8 mouse cellular contexts compared by ENCODE assay signal in genomic region chr13:104947958-104948357, GRCm38 (mm10).
DNase-seq lines count a peak whose midpoint lies in the region; ATAC-seq lines count a peak whose summit lies in the region.

No protein-coding gene starts in this region.

- intact Hi-C loops in left cerebral cortex, postnatal 10 days (cut with DNase I), result loop anchor here (5.0 to 10.0 kb wide), 2 partner anchors 104 to 277 kb away; partner anchors contain the start of gene Rgs7bp

- ATAC-seq in inflammation-experienced regulatory T-cells, adult 6 months, result peak; percentile 52
- ATAC-seq in megakaryocyte-erythroid progenitor cell, adult 5-6 weeks (replicated peaks; ENCODE audit: low FRiP score, low TSS enrichment, poor library complexity, severe bottlenecking), result peak; percentile 94
- no peak for ATAC-seq in erythroblast, adult 5-6 weeks (replicated peaks; ENCODE audit: low FRiP score, poor library complexity, severe bottlenecking)

- peak; percentile 63 to 92 for DNase-seq in adrenal gland, adult (ENCODE audit: inconsistent age in 2 of 2, low spot score in 1 of 2)
- DNase-seq in embryo, embryonic 10 days (ENCODE audit: low spot score), result peak; percentile 95
- peak; percentile 40 for DNase-seq in gastrocnemius, postnatal 25 days
- peak; percentile 85 to 88 for DNase-seq in left cerebral cortex, postnatal 10 days (ENCODE audit: extremely low spot score in 1 of 2, low spot score in 2 of 2)
- DNase-seq in right cerebral cortex, postnatal 36 days (ENCODE audit: low spot score in 2 of 2), result peak; percentile 74 to 77

Comparison
In these comparisons a context has a peak if more than half of its experiments do, and no peak if none do; other contexts are left out.
1. DNase-seq: peak in every context shown above with its lines; median percentile 95 in embryo, embryonic 10 days; 86 in left cerebral cortex, postnatal 10 days; 78 in adrenal gland, adult; 76 in right cerebral cortex, postnatal 36 days; 40 in gastrocnemius, postnatal 25 days.